Mouse (Mus musculus) cortical plate, adult 2 months (tissue): ENCODE results near the gene Kank2.

Experiments used
- CTCF ChIP-seq: fragments of 200-500 bp; IDR thresholded peaks from 2 replicates; pipeline ENCODE4 v1.5.1; 2011; ENCODE audit warnings: mild to moderate bottlenecking, control low read depth, low read length; ENCODE audit not compliant: insufficient read depth; ENCODE audit errors: extremely low read depth
- POLR2A ChIP-seq: fragments of 200-500 bp; IDR thresholded peaks from 2 replicates; pipeline ENCODE4 v1.6.1; 2011; ENCODE audit warnings: mild to moderate bottlenecking, low read length, control low read depth; ENCODE audit not compliant: insufficient read depth; ENCODE audit errors: extremely low read depth

DNA sequence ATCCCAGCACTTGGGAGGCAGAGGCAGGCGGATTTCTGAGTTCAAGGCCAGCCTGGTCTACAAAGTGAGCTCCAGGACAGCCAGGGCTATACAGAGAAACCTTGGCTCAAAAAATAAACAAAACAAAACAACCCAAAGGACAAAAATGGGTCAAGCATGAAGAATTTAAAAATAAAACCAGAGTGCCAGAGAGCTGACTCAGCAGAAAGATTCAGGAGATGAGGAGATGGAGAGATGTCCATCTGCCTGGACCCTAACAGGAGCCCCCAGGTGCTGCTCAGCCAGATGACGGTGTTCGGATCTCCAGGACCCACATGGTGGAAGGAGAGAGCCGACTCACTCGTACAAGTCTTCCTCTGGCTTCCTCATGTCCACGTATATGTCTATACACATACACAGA, 20.0 kb upstream of the Kank2 start:
- no peak for TF ChIP-seq CTCF
- no peak for TF ChIP-seq POLR2A
